Mouse (Mus musculus): ENCODE results near the gene Rnf212.

GRCm38 (mm10) chr5:108750328-108751210 lies 24.2 kb downstream of the Rnf212 start:
- TF ChIP-seq CTCF (IDR thresholded peaks at IDR 0.05; ENCODE audit: insufficient read depth, low read length) (no peak), POLR2A (IDR thresholded peaks at IDR 0.05; ENCODE audit: borderline replicate concordance, extremely low read depth, low read depth, low read length) (no peak)

Measured in lung, adult 2 months (tissue).